Comparison of ENCODE assay signal across 7 mouse cellular contexts in the genomic region with DNA sequence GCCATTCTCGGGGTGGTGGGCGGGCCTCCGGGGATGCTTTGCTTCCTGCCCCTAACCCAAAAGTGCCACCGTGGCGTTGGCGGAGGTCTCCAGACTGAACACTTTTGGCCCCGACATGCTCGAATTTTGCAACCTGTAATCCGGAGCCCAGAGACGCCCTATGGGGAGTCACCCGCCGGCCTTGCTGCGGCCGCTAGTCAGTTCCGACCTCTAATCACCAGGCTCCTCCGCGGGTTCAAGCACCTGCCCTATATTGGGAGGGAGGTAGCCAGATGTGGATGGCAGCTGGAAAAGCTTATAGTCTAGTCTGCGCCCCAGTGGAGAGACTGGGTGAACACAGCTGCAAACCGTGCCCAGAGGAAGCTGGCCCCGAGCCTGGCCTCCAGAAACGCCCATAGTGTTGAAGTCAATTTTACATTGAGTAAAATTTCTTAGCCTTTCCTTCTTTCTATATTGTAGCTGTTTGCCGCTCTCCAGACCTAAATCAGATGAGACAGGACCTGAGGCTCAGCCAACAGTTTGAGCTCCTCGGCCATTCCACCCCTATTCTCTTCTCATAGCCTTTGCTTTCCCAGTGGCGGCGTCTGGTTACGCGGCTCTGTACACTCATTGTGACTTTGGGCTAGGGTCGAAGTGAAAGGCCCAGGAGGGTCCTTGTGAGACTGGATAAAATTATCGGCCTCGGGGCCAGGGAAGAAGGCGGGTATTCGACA. TPM values are rescaled to one million over a fixed set of nuclear protein-coding genes. Genes with fewer than 3 reads are reported as not detected.
DNase-seq lines count a peak whose midpoint lies in the region; ATAC-seq and TF ChIP-seq lines count a peak whose summit lies in the region.

No protein-coding gene starts in this region.

- WGBS in embryonic facial prominence, embryonic 11.5 days = 1% methylated on average over 32 of the region's 32 CpGs
- 2% methylated on average over 32 of the region's 32 CpGs for WGBS in lung, postnatal 0 days

- DNase-seq in thymus, postnatal 4 days = peak; percentile 33
- DNase-seq in thymus, postnatal 0 days (ENCODE audit: low spot score) = no peak
- peak; percentile 54 for DNase-seq in embryonic facial prominence, embryonic 11.5 days (ENCODE audit: low spot score)
- DNase-seq in lung, postnatal 0 days (ENCODE audit: low spot score) = no peak
- DNase-seq in adrenal gland, adult 8-10 months = no peak

- peak; percentile 40 for ATAC-seq in embryonic facial prominence, embryonic 11.5 days (replicated peaks; ENCODE audit: insufficient number of reproducible peaks, low FRiP score, low TSS enrichment, low read depth)
- peak; percentile 33 to 48; a peak in 2 of 4 replicates for ATAC-seq in hematopoietic stem cell, adult 5-6 weeks (replicated peaks in 1 of 2; ENCODE audit: insufficient read depth in 1 of 2, low FRiP score in 2 of 2, low TSS enrichment in 1 of 2, low read depth in 1 of 2, poor library complexity in 2 of 2, severe bottlenecking in 2 of 2)
- peak; percentile 37 for ATAC-seq in lung, postnatal 0 days

- peaks cover 41% of the 10 kb centered on the region for H3K27me3 ChIP-seq in embryonic facial prominence, embryonic 11.5 days (ENCODE audit: control insufficient read depth, insufficient read depth, low read length)
- H3K27me3 ChIP-seq in lung, postnatal 0 days (replicated peaks; ENCODE audit: insufficient read depth, low read length) = peaks cover 28% of the 10 kb centered on the region
- H3K27me3 ChIP-seq in testis, adult 2 months (ENCODE audit: control insufficient read depth, insufficient read depth, low read length) = no peaks in the 10 kb centered on the region

- peak; percentile 48 for TF ChIP-seq CTCF in lung, postnatal 0 days (IDR thresholded peaks at IDR 0.05)
- no peak for TF ChIP-seq CTCF in testis, adult 2 months (IDR thresholded peaks at IDR 0.05; ENCODE audit: control insufficient read depth, insufficient read depth, insufficient replicate concordance, low read depth, low read length)

- peak overlapping the region; percentile 91 for H3K4me2 ChIP-seq in embryonic facial prominence, embryonic 11.5 days (ENCODE audit: low read depth, low read length)
- H3K4me2 ChIP-seq in lung, postnatal 0 days (replicated peaks; ENCODE audit: low read depth, low read length) = peak overlapping the region; percentile 97

- H3K9ac ChIP-seq in embryonic facial prominence, embryonic 11.5 days (replicated peaks; ENCODE audit: low read length) = peak overlapping the region; percentile 80
- peak overlapping the region; percentile 95 for H3K9ac ChIP-seq in lung, postnatal 0 days (replicated peaks; ENCODE audit: low read depth)

- TF ChIP-seq EP300 in lung, postnatal 0 days (IDR thresholded peaks at IDR 0.05) = no peak

- peak overlapping the region; percentile 68 for H3K4me3 ChIP-seq in embryonic facial prominence, embryonic 11.5 days (ENCODE audit: low read depth, low read length)
- H3K4me3 ChIP-seq in lung, postnatal 0 days (ENCODE audit: low read depth, low read length) = peak overlapping the region; percentile 73
- peak overlapping the region; percentile 95 for H3K4me3 ChIP-seq in testis, adult 2 months (ENCODE audit: control insufficient read depth, low read depth, low read length)

- H3K4me1 ChIP-seq in embryonic facial prominence, embryonic 11.5 days (ENCODE audit: control insufficient read depth, insufficient read depth, low read length) = peaks cover 11% of the 10 kb centered on the region
- H3K4me1 ChIP-seq in lung, postnatal 0 days (ENCODE audit: insufficient read depth, low read depth, low read length) = peaks cover 18% of the 10 kb centered on the region
- peaks cover 40% of the 10 kb centered on the region for H3K4me1 ChIP-seq in testis, adult 2 months (ENCODE audit: control insufficient read depth, insufficient read depth, low read length)

- H3K27ac ChIP-seq in embryonic facial prominence, embryonic 11.5 days (replicated peaks; ENCODE audit: low read depth, low read length) = no peak overlapping the region
- H3K27ac ChIP-seq in lung, postnatal 0 days (ENCODE audit: low read length) = peak overlapping the region; percentile 99
- H3K27ac ChIP-seq in testis, adult 2 months (ENCODE audit: control insufficient read depth, insufficient read depth, low read depth, low read length) = peak overlapping the region; percentile 79

- TF ChIP-seq POLR2A in testis, adult 2 months (IDR thresholded peaks at IDR 0.05; ENCODE audit: control insufficient read depth, low read depth, low read length) = no peak

- no peaks in the 10 kb centered on the region for H3K9me3 ChIP-seq in embryonic facial prominence, embryonic 11.5 days (replicated peaks; ENCODE audit: control insufficient read depth, low read length)
- H3K9me3 ChIP-seq in lung, postnatal 0 days (ENCODE audit: low read length) = no peaks in the 10 kb centered on the region

- no peaks in the 10 kb centered on the region for H3K36me3 ChIP-seq in embryonic facial prominence, embryonic 11.5 days (replicated peaks; ENCODE audit: control insufficient read depth, insufficient read depth, low read depth, low read length)
- no peaks in the 10 kb centered on the region for H3K36me3 ChIP-seq in lung, postnatal 0 days (ENCODE audit: insufficient read depth, low read length)
- no peaks in the 10 kb centered on the region for H3K36me3 ChIP-seq in testis, adult 2 months (ENCODE audit: control insufficient read depth, insufficient read depth, low read length)

RNA-seq across cellular contexts. Expression of gene Kazald1, which starts 0.4 kb away (rescaled TPM):
- 9.0 and 10.8 TPM in 2 replicates for polyA plus RNA-seq in thymus, postnatal 0 days (2015; fragmentation: Nextera tagmentation; extraction: Ambion mirVana)
- 2.9 and 6.5 TPM in 2 replicates for polyA plus RNA-seq in embryonic facial prominence, embryonic 11.5 days (2014; fragmentation: Nextera tagmentation; extraction: Ambion mirVana)
- total RNA-seq in hematopoietic stem cell, adult 5-6 weeks (2017) = 0.45 and 1.4 TPM in 2 replicates
- 11.2 and 12.8 TPM in 2 replicates for polyA plus RNA-seq in lung, postnatal 0 days (2015; fragmentation: Nextera tagmentation; extraction: Ambion mirVana)
- 5.3 and 6.1 TPM in 2 replicates for polyA plus RNA-seq in testis, adult 2 months (2012; rRNA removed)
- 10 to 100 TPM in 2 of 4 experiments, 1 to 10 TPM in 2; 6.2 to 13.8 (median 9.5) TPM for total RNA-seq in adrenal gland, adult 8-10 months (2022)

RNA-seq across cellular contexts. Expression of gene Sfxn3, which starts 28.2 kb away (rescaled TPM):
- polyA plus RNA-seq in thymus, postnatal 0 days (2015; fragmentation: Nextera tagmentation; extraction: Ambion mirVana) = 17.4 and 17.9 TPM in 2 replicates
- polyA plus RNA-seq in embryonic facial prominence, embryonic 11.5 days (2014; fragmentation: Nextera tagmentation; extraction: Ambion mirVana) = 14.7 and 15.4 TPM in 2 replicates
- total RNA-seq in hematopoietic stem cell, adult 5-6 weeks (2017) = 12.0 and 16.0 TPM in 2 replicates
- polyA plus RNA-seq in lung, postnatal 0 days (2015; fragmentation: Nextera tagmentation; extraction: Ambion mirVana) = 45.6 and 53.0 TPM in 2 replicates
- 16.3 and 20.7 TPM in 2 replicates for polyA plus RNA-seq in testis, adult 2 months (2012; rRNA removed)
- 10 to 100 TPM; 53.1 to 96.1 (median 73.9) TPM for total RNA-seq in adrenal gland, adult 8-10 months (2022)

RNA-seq across cellular contexts. Expression of gene Pdzd7, which starts 30.0 kb away (rescaled TPM):
- 0.05 and 0.08 TPM in 2 replicates for polyA plus RNA-seq in thymus, postnatal 0 days (2015; fragmentation: Nextera tagmentation; extraction: Ambion mirVana)
- polyA plus RNA-seq in embryonic facial prominence, embryonic 11.5 days (2014; fragmentation: Nextera tagmentation; extraction: Ambion mirVana) = 0.21 and 0.41 TPM in 2 replicates
- total RNA-seq in hematopoietic stem cell, adult 5-6 weeks (2017) = not detected in 2 replicates
- 0.12 and 0.13 TPM in 2 replicates for polyA plus RNA-seq in lung, postnatal 0 days (2015; fragmentation: Nextera tagmentation; extraction: Ambion mirVana)
- polyA plus RNA-seq in testis, adult 2 months (2012; rRNA removed) = 1.0 and 1.1 TPM in 2 replicates
- under 1 TPM; 0.12 to 1.00 (median 0.56) TPM for total RNA-seq in adrenal gland, adult 8-10 months (2022)

Comparison
In these comparisons a context has a peak if more than half of its experiments do, and no peak if none do; other contexts are left out.
1. DNase-seq: peak in thymus, postnatal 4 days (single experiment) and embryonic facial prominence, embryonic 11.5 days (single experiment); none in thymus, postnatal 0 days (single experiment), lung, postnatal 0 days (single experiment) and adrenal gland, adult 8-10 months (single experiment).
2. Peak in every context shown above with its lines, with median percentiles within 50 percentile points of each other: ATAC-seq and H3K4me3 ChIP-seq.